Mouse (Mus musculus) testis, postnatal 14 days (tissue): ENCODE measurements around the gene Polr2i.
A peak's percentile ranks its signal among the peaks of the same experiment; 100 is the strongest.

Experiments
- DNase-seq: peaks from one replicate; pipeline ENCODE4 v3.0.0; 2021; ENCODE audit warnings: low spot score

Gene Polr2i

GRCm38 (mm10) chr7:30265935-30266334 lies 34.2 kb downstream of the Polr2i start:
- no peak for DNase-seq

GRCm38 (mm10) chr7:30266780-30267179 lies 35.0 kb downstream of the Polr2i start:
- DNase-seq = peak; percentile 54

GRCm38 (mm10) chr7:30269641-30270040 lies 37.9 kb downstream of the Polr2i start:
- no peak for DNase-seq

- peak; percentile 72 for DNase-seq
Measured at GRCm38 (mm10) chr7:30274383-30274782, 42.6 kb downstream of the Polr2i start.

GRCm38 (mm10) chr7:30278911-30279310 lies 47.2 kb downstream of the Polr2i start:
- no peak for DNase-seq

GRCm38 (mm10) chr7:30279536-30279935 lies 47.8 kb downstream of the Polr2i start:
- DNase-seq = no peak

- DNase-seq = peak; percentile 96
Measured at GRCm38 (mm10) chr7:30279951-30280669, 48.4 kb downstream of the Polr2i start, which contains the start of the genes Thap8 and Wdr62. Gene Thap8, plus strand, starts transcription at chr7:30280094. Gene Wdr62, minus strand, starts transcription at chr7:30280419.

GRCm38 (mm10) chr7:30280670-30281138 lies 49.0 kb downstream of the Polr2i start:
- peak; percentile 88 for DNase-seq

- DNase-seq = no peak
Measured at GRCm38 (mm10) chr7:30281522-30281921, 49.8 kb downstream of the Polr2i start.

GRCm38 (mm10) chr7:30282740-30283139 lies 51.0 kb downstream of the Polr2i start:
- DNase-seq = no peak
